Comparison of ENCODE assay signal across 11 mouse cellular contexts in genomic region chr2:38144067-38144779, GRCm38 (mm10).
DNase-seq lines count a peak whose midpoint lies in the region; ATAC-seq and TF ChIP-seq lines count a peak whose summit lies in the region.
"Had no signal": no experiment of that assay in that cellular context is flagged by ENCODE, and none has a peak within 500 bp of the region (broad histone marks: within the 10 kb centered on the region; RNA-seq: fewer than 3 reads in every experiment).

No protein-coding gene starts in this region.

- no peak for TF ChIP-seq CTCF in olfactory bulb, adult 2 months (IDR thresholded peaks at IDR 0.05; ENCODE audit: insufficient read depth, low read depth, low read length)

- 69% methylated on average over 8 of the region's 8 CpGs for WGBS in liver, embryonic 12.5 days (ENCODE audit: insufficient replicate concordance)
- WGBS in liver, embryonic 11.5 days, result 68% methylated on average over 8 of the region's 8 CpGs
- WGBS in embryonic facial prominence, embryonic 14.5 days, result 34% methylated on average over 8 of the region's 8 CpGs
- WGBS in hindbrain, embryonic 15.5 days, result 22% methylated on average over 8 of the region's 8 CpGs
- WGBS in olfactory bulb, adult 2 months, result 25% methylated on average over 8 of the region's 8 CpGs
- 62% methylated on average over 8 of the region's 8 CpGs for WGBS in kidney, embryonic 14.5 days

- H3K36me3 ChIP-seq in liver, embryonic 12.5 days, result no peaks in the 10 kb centered on the region
- no peaks in the 10 kb centered on the region for H3K36me3 ChIP-seq in liver, embryonic 11.5 days (ENCODE audit: control insufficient read depth, insufficient read depth, low read length)
- no peaks in the 10 kb centered on the region for H3K36me3 ChIP-seq in embryonic facial prominence, embryonic 14.5 days (ENCODE audit: control insufficient read depth, insufficient read depth, low read length)
- H3K36me3 ChIP-seq in hindbrain, embryonic 15.5 days, result no peaks in the 10 kb centered on the region
- H3K36me3 ChIP-seq in kidney, embryonic 14.5 days (ENCODE audit: control insufficient read depth, insufficient read depth, low read length), result no peaks in the 10 kb centered on the region
- H3K36me3 ChIP-seq: embryonic facial prominence, embryonic 13.5 days had no signal

- H3K4me3 ChIP-seq in liver, embryonic 12.5 days, result no peak overlapping the region
- no peak overlapping the region for H3K4me3 ChIP-seq in liver, embryonic 11.5 days (ENCODE audit: low read depth, low read length)
- H3K4me3 ChIP-seq in embryonic facial prominence, embryonic 14.5 days (ENCODE audit: low read depth, low read length), result no peak overlapping the region
- H3K4me3 ChIP-seq in hindbrain, embryonic 15.5 days, result no peak overlapping the region
- no peak overlapping the region for H3K4me3 ChIP-seq in olfactory bulb, adult 2 months (ENCODE audit: insufficient read depth, low read depth, low read length)
- H3K4me3 ChIP-seq in kidney, embryonic 14.5 days (ENCODE audit: low read length), result no peak overlapping the region
- H3K4me3 ChIP-seq: embryonic facial prominence, embryonic 13.5 days had no signal

- no peak for TF ChIP-seq POLR2A in olfactory bulb, adult 2 months (IDR thresholded peaks at IDR 0.05; ENCODE audit: insufficient read depth, low read depth, low read length)

- no peak for DNase-seq in liver, embryonic 11.5 days (ENCODE audit: low spot score)
- DNase-seq in embryonic facial prominence, embryonic 14.5 days (ENCODE audit: low spot score), result peak; percentile 41
- no peak for DNase-seq in cerebellum, postnatal 10 days
- no peak for DNase-seq in kidney, postnatal 10 days
- DNase-seq: lung, embryonic 14.5 days had no signal

- no peak overlapping the region for H3K4me2 ChIP-seq in liver, embryonic 12.5 days
- no peak overlapping the region for H3K4me2 ChIP-seq in liver, embryonic 11.5 days
- no peak overlapping the region for H3K4me2 ChIP-seq in embryonic facial prominence, embryonic 14.5 days (ENCODE audit: low read depth, low read length)
- no peak overlapping the region for H3K4me2 ChIP-seq in hindbrain, embryonic 15.5 days
- no peak overlapping the region for H3K4me2 ChIP-seq in kidney, embryonic 14.5 days (replicated peaks; ENCODE audit: low read depth, low read length)
- H3K4me2 ChIP-seq: embryonic facial prominence, embryonic 13.5 days; heart, embryonic 11.5 days; lung, embryonic 14.5 days had no signal

- no peaks in the 10 kb centered on the region for H3K9me3 ChIP-seq in liver, embryonic 12.5 days (replicated peaks)
- no peaks in the 10 kb centered on the region for H3K9me3 ChIP-seq in liver, embryonic 11.5 days (ENCODE audit: control insufficient read depth, low read length)
- no peaks in the 10 kb centered on the region for H3K9me3 ChIP-seq in embryonic facial prominence, embryonic 14.5 days (ENCODE audit: control insufficient read depth, low read length)
- no peaks in the 10 kb centered on the region for H3K9me3 ChIP-seq in hindbrain, embryonic 15.5 days
- H3K9me3 ChIP-seq in kidney, embryonic 14.5 days (ENCODE audit: control insufficient read depth, low read length), result no peaks in the 10 kb centered on the region
- H3K9me3 ChIP-seq: embryonic facial prominence, embryonic 13.5 days had no signal

- no peak for ATAC-seq in liver, embryonic 12.5 days
- no peak for ATAC-seq in liver, embryonic 11.5 days (replicated peaks; ENCODE audit: low FRiP score)
- ATAC-seq in embryonic facial prominence, embryonic 14.5 days (ENCODE audit: low read depth), result no peak
- no peak for ATAC-seq in hindbrain, embryonic 15.5 days (ENCODE audit: low FRiP score, low read depth)
- no peak for ATAC-seq in kidney, embryonic 14.5 days (ENCODE audit: low FRiP score, low TSS enrichment)

- H3K9ac ChIP-seq in liver, embryonic 12.5 days, result no peak overlapping the region
- no peak overlapping the region for H3K9ac ChIP-seq in liver, embryonic 11.5 days (ENCODE audit: low read depth, low read length)
- no peak overlapping the region for H3K9ac ChIP-seq in embryonic facial prominence, embryonic 14.5 days (ENCODE audit: low read depth, low read length)
- no peak overlapping the region for H3K9ac ChIP-seq in hindbrain, embryonic 15.5 days
- no peak overlapping the region for H3K9ac ChIP-seq in kidney, embryonic 14.5 days (ENCODE audit: low read depth, low read length)
- H3K9ac ChIP-seq: embryonic facial prominence, embryonic 13.5 days; lung, embryonic 14.5 days had no signal

- peak overlapping the region; percentile 30; the same call in 1 of the 2 replicates for H3K27ac ChIP-seq in liver, embryonic 12.5 days
- H3K27ac ChIP-seq in liver, embryonic 11.5 days (ENCODE audit: low read depth, low read length), result no peak overlapping the region
- 0 out of 2 replicates have a peak overlapping the region, but pooled peaks have one; percentile 21 for H3K27ac ChIP-seq in embryonic facial prominence, embryonic 14.5 days (replicated peaks; ENCODE audit: low read depth, low read length)
- 0 out of 2 replicates have a peak overlapping the region, but pooled peaks have one; percentile 17 for H3K27ac ChIP-seq in hindbrain, embryonic 15.5 days (replicated peaks)
- 0 out of 2 replicates have a peak overlapping the region, but pooled peaks have one; percentile 45 for H3K27ac ChIP-seq in olfactory bulb, adult 2 months (ENCODE audit: insufficient read depth, low read depth, low read length)
- H3K27ac ChIP-seq in kidney, embryonic 14.5 days (ENCODE audit: low read depth, low read length), result no peak overlapping the region
- H3K27ac ChIP-seq: embryonic facial prominence, embryonic 13.5 days had no signal

- no peaks in the 10 kb centered on the region for H3K27me3 ChIP-seq in liver, embryonic 12.5 days (replicated peaks)
- H3K27me3 ChIP-seq in liver, embryonic 11.5 days (replicated peaks; ENCODE audit: control insufficient read depth, insufficient read depth, low read length), result no peaks in the 10 kb centered on the region
- no peaks in the 10 kb centered on the region for H3K27me3 ChIP-seq in embryonic facial prominence, embryonic 14.5 days (replicated peaks; ENCODE audit: control insufficient read depth, insufficient read depth, low read length)
- H3K27me3 ChIP-seq in hindbrain, embryonic 15.5 days, result no peaks in the 10 kb centered on the region
- H3K27me3 ChIP-seq in kidney, embryonic 14.5 days (ENCODE audit: control insufficient read depth, insufficient read depth, low read length), result no peaks in the 10 kb centered on the region
- H3K27me3 ChIP-seq: embryonic facial prominence, embryonic 13.5 days had no signal

- H3K4me1 ChIP-seq in liver, embryonic 12.5 days, result peaks cover 47% of the 10 kb centered on the region
- peaks cover 9% of the 10 kb centered on the region; the same call in 1 of the 2 replicates for H3K4me1 ChIP-seq in liver, embryonic 11.5 days (replicated peaks; ENCODE audit: control insufficient read depth, insufficient read depth, low read length)
- peaks cover 9% of the 10 kb centered on the region for H3K4me1 ChIP-seq in embryonic facial prominence, embryonic 14.5 days (ENCODE audit: control insufficient read depth, insufficient read depth, low read length)
- peaks cover 7% of the 10 kb centered on the region for H3K4me1 ChIP-seq in hindbrain, embryonic 15.5 days (replicated peaks)
- no peaks in the 10 kb centered on the region for H3K4me1 ChIP-seq in olfactory bulb, adult 2 months (ENCODE audit: control insufficient read depth, insufficient read depth, low read length)
- no peaks in the 10 kb centered on the region for H3K4me1 ChIP-seq in kidney, embryonic 14.5 days (ENCODE audit: control insufficient read depth, insufficient read depth, low read length)

Comparison
In these comparisons a context has a peak if more than half of its experiments do, and no peak if none do; other contexts are left out.
1. H3K27ac ChIP-seq: peak in liver, embryonic 12.5 days (single experiment), embryonic facial prominence, embryonic 14.5 days (single experiment), hindbrain, embryonic 15.5 days (single experiment) and olfactory bulb, adult 2 months (single experiment); none in liver, embryonic 11.5 days (single experiment) and kidney, embryonic 14.5 days (single experiment).